Mouse (Mus musculus): ENCODE measurements around the gene Lap3.

DNA sequence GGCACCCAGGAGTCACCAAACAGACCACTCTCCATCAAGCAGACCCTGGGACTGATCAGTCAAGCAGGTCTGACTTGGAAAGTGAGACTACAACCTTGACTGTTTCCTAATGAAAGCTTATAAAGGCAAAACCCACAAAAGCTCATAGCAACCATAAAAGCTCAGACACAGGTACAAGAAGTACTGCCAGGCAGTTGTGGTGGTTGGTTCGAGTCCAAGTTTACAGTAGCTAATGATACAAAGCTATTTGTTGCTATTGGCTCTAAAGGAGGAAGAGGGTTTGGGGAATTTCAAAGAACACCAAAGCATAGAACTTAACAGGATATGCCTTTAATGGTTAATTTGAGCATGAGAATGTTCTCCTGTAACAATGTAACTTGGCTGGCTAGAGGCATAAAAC lies 9.5 kb upstream of the Lap3 start:
- TF ChIP-seq GATA1 (IDR thresholded peaks at IDR 0.05; ENCODE audit: borderline replicate concordance, low read length): no peak
- no peak for TF ChIP-seq FLI1 (IDR thresholded peaks at IDR 0.05; ENCODE audit: low read length)

All from megakaryocyte, embryonic 14.5 days (primary cell).